Mouse (Mus musculus): Measurements from ENCODE around the gene Ifitm5. TPM values are rescaled to one million over a fixed set of nuclear protein-coding genes. Genes with fewer than 3 reads are reported as not detected.

Ifitm5 gene
- not detected in 2 replicates for polyA plus RNA-seq (2012; ENCODE audit: insufficient read depth, low replicate concordance)

GRCm38 (mm10) chr7:140949824-140950530, at the start of gene Ifitm5:
TSS of gene Ifitm5 (minus strand) at chr7:140950291.
- Histone ChIP-seq H3K9me3 (no peaks in the 10 kb centered on the region), H3K36me3 (replicated peaks; ENCODE audit: low read length) (peaks cover 95% of the 10 kb centered on the region), H3K4me1 (peaks cover 100% of the 10 kb centered on the region), H3K27me3 (replicated peaks) (no peaks in the 10 kb centered on the region), H3K4me3 (replicated peaks) (peak within 1 kb of the TSS; percentile 19)
- TF ChIP-seq GATA1 (IDR thresholded peaks at IDR 0.05; ENCODE audit: borderline replicate concordance, low read length), result no peak
- TF ChIP-seq FLI1 (IDR thresholded peaks at IDR 0.05; ENCODE audit: low read length), result no peak

GRCm38 (mm10) chr7:140998853-140999700, 49.0 kb upstream of the Ifitm5 start:
- H3K4me3 ChIP-seq (replicated peaks), result peak overlapping the region; percentile 70
- TF ChIP-seq GATA1 (IDR thresholded peaks at IDR 0.05; ENCODE audit: borderline replicate concordance, low read length), result no peak
- TF ChIP-seq FLI1 (IDR thresholded peaks at IDR 0.05; ENCODE audit: low read length), result no peak

GRCm38 (mm10) chr7:140997817-140998216, 47.7 kb upstream of the Ifitm5 start:
- Histone ChIP-seq H3K27me3 (replicated peaks) (no peaks in the 10 kb centered on the region), H3K36me3 (replicated peaks; ENCODE audit: low read length) (no peaks in the 10 kb centered on the region), H3K9me3 (no peaks in the 10 kb centered on the region), H3K4me1 (peaks cover 40% of the 10 kb centered on the region), H3K4me3 (replicated peaks) (no peak overlapping the region)
- TF ChIP-seq FLI1 (IDR thresholded peaks at IDR 0.05; ENCODE audit: low read length) (no peak), GATA1 (IDR thresholded peaks at IDR 0.05; ENCODE audit: borderline replicate concordance, low read length) (no peak)

More at GRCm38 (mm10) chr7:140998853-140999700, 49.0 kb upstream of the Ifitm5 start:
- peaks cover 6% of the 10 kb centered on the region; the same call in 1 of the 2 replicates for H3K9me3 ChIP-seq
- no peaks in the 10 kb centered on the region for H3K36me3 ChIP-seq (replicated peaks; ENCODE audit: low read length)
- peaks cover 46% of the 10 kb centered on the region for H3K4me1 ChIP-seq
- no peaks in the 10 kb centered on the region for H3K27me3 ChIP-seq (replicated peaks)

GRCm38 (mm10) chr7:140991117-140991689, 41.1 kb upstream of the Ifitm5 start:
- TF ChIP-seq FLI1 (IDR thresholded peaks at IDR 0.05; ENCODE audit: low read length), result no peak
- no peak for TF ChIP-seq GATA1 (IDR thresholded peaks at IDR 0.05; ENCODE audit: borderline replicate concordance, low read length)
- H3K9me3 ChIP-seq, result peaks cover under 1% of the 10 kb centered on the region; the same call in 1 of the 2 replicates
- peaks cover 68% of the 10 kb centered on the region for H3K4me1 ChIP-seq
- H3K36me3 ChIP-seq (replicated peaks; ENCODE audit: low read length), result peaks cover 1% of the 10 kb centered on the region
- no peaks in the 10 kb centered on the region for H3K27me3 ChIP-seq (replicated peaks)
- H3K4me3 ChIP-seq (replicated peaks), result peak overlapping the region; percentile 90

- no peaks in the 10 kb centered on the region for H3K27me3 ChIP-seq (replicated peaks)
- no peak for TF ChIP-seq GATA1 (IDR thresholded peaks at IDR 0.05; ENCODE audit: borderline replicate concordance, low read length)
- H3K4me1 ChIP-seq, result peaks cover 73% of the 10 kb centered on the region
- peaks cover 7% of the 10 kb centered on the region for H3K36me3 ChIP-seq (replicated peaks; ENCODE audit: low read length)
- H3K4me3 ChIP-seq (replicated peaks), result peak overlapping the region; percentile 90
- H3K9me3 ChIP-seq, result peaks cover 6% of the 10 kb centered on the region
Observed at GRCm38 (mm10) chr7:140990622-140991021, 40.5 kb upstream of the Ifitm5 start.

GRCm38 (mm10) chr7:140990185-140990584, 40.1 kb upstream of the Ifitm5 start:
- no peaks in the 10 kb centered on the region for H3K27me3 ChIP-seq (replicated peaks)
- no peak for TF ChIP-seq FLI1 (IDR thresholded peaks at IDR 0.05; ENCODE audit: low read length)
- H3K4me1 ChIP-seq, result peaks cover 73% of the 10 kb centered on the region
- H3K4me3 ChIP-seq (replicated peaks), result peak overlapping the region; percentile 90
- H3K36me3 ChIP-seq (replicated peaks; ENCODE audit: low read length), result peaks cover 7% of the 10 kb centered on the region
- H3K9me3 ChIP-seq, result peaks cover 6% of the 10 kb centered on the region

GRCm38 (mm10) chr7:140989022-140989421, 38.9 kb upstream of the Ifitm5 start:
- no peaks in the 10 kb centered on the region for H3K27me3 ChIP-seq (replicated peaks)

GRCm38 (mm10) chr7:140987182-140988138, 37.4 kb upstream of the Ifitm5 start:
- Histone ChIP-seq H3K27me3 (replicated peaks) (no peaks in the 10 kb centered on the region), H3K4me1 (peaks cover 80% of the 10 kb centered on the region), H3K4me3 (replicated peaks) (no peak overlapping the region), H3K36me3 (replicated peaks; ENCODE audit: low read length) (peaks cover 10% of the 10 kb centered on the region), H3K9me3 (peaks cover 6% of the 10 kb centered on the region)
- no peak for TF ChIP-seq FLI1 (IDR thresholded peaks at IDR 0.05; ENCODE audit: low read length)
- TF ChIP-seq GATA1 (IDR thresholded peaks at IDR 0.05; ENCODE audit: borderline replicate concordance, low read length), result no peak

More at GRCm38 (mm10) chr7:140989022-140989421, 38.9 kb upstream of the Ifitm5 start:
- H3K4me3 ChIP-seq (replicated peaks), result no peak overlapping the region
- H3K36me3 ChIP-seq (replicated peaks; ENCODE audit: low read length), result peaks cover 7% of the 10 kb centered on the region
- H3K9me3 ChIP-seq, result peaks cover 6% of the 10 kb centered on the region
- TF ChIP-seq GATA1 (IDR thresholded peaks at IDR 0.05; ENCODE audit: borderline replicate concordance, low read length) (no peak), FLI1 (IDR thresholded peaks at IDR 0.05; ENCODE audit: low read length) (no peak)
- peaks cover 68% of the 10 kb centered on the region for H3K4me1 ChIP-seq

GRCm38 (mm10) chr7:140982971-140983370, 32.9 kb upstream of the Ifitm5 start:
- Histone ChIP-seq H3K27me3 (replicated peaks) (no peaks in the 10 kb centered on the region), H3K36me3 (replicated peaks; ENCODE audit: low read length) (peaks cover 10% of the 10 kb centered on the region), H3K4me1 (peaks cover 65% of the 10 kb centered on the region), H3K9me3 (peaks cover 6% of the 10 kb centered on the region), H3K4me3 (replicated peaks) (no peak overlapping the region)
- TF ChIP-seq GATA1 (IDR thresholded peaks at IDR 0.05; ENCODE audit: borderline replicate concordance, low read length) (no peak), FLI1 (IDR thresholded peaks at IDR 0.05; ENCODE audit: low read length) (no peak)

All from megakaryocyte, embryonic 14.5 days (primary cell).